Mouse (Mus musculus): ENCODE data around the gene Fblim1. TPM values are rescaled to one million over a fixed set of nuclear protein-coding genes. Genes with fewer than 3 reads are reported as not detected.
A peak's percentile ranks its signal among the peaks of the same experiment; 100 is the strongest.

Gene Fblim1
- polyA plus RNA-seq, 1 experiment from 2014 or later, result 76.4 TPM

- H3K36me3 ChIP-seq (ENCODE audit: insufficient read depth, low read length), result peaks cover 2% of the 10 kb centered on the region; the same call in 1 of the 2 replicates
- no peak overlapping the region for H3K9ac ChIP-seq (replicated peaks; ENCODE audit: low read length)
- H3K9me3 ChIP-seq (ENCODE audit: low read length), result no peaks in the 10 kb centered on the region
- 82% methylated on average over 8 of the region's 8 CpGs for WGBS
- H3K27me3 ChIP-seq (ENCODE audit: insufficient read depth, low read length), result no peaks in the 10 kb centered on the region
- peaks cover 22% of the 10 kb centered on the region for H3K4me1 ChIP-seq (ENCODE audit: insufficient read depth, low read length)
- ATAC-seq (ENCODE audit: low FRiP score, low TSS enrichment), result no peak
- H3K4me2 ChIP-seq (replicated peaks; ENCODE audit: low read depth, low read length), result no peak overlapping the region
- no peak overlapping the region for H3K27ac ChIP-seq (ENCODE audit: low read length)
- no peak overlapping the region for H3K4me3 ChIP-seq (ENCODE audit: low read length)
Measured at GRCm38 (mm10) chr4:141621297-141621696, 15.4 kb upstream of the Fblim1 start.

- no peak for ATAC-seq (ENCODE audit: low FRiP score, low TSS enrichment)
- no peak overlapping the region for H3K4me3 ChIP-seq (ENCODE audit: low read length)
- H3K36me3 ChIP-seq (ENCODE audit: insufficient read depth, low read length), result no peaks in the 10 kb centered on the region
- H3K4me2 ChIP-seq (replicated peaks; ENCODE audit: low read depth, low read length), result no peak overlapping the region
- H3K27me3 ChIP-seq (ENCODE audit: insufficient read depth, low read length), result no peaks in the 10 kb centered on the region
- H3K9me3 ChIP-seq (ENCODE audit: low read length), result no peaks in the 10 kb centered on the region
- 86% methylated on average over 9 of the region's 9 CpGs for WGBS
- H3K4me1 ChIP-seq (ENCODE audit: insufficient read depth, low read length), result peaks cover 22% of the 10 kb centered on the region
- H3K9ac ChIP-seq (replicated peaks; ENCODE audit: low read length), result no peak overlapping the region
- no peak overlapping the region for H3K27ac ChIP-seq (ENCODE audit: low read length)
Measured at GRCm38 (mm10) chr4:141619299-141619883, 13.5 kb upstream of the Fblim1 start.

GRCm38 (mm10) chr4:141618565-141619243 is 12.8 kb upstream of the Fblim1 start, which contains the start of gene Tmem82:
Tmem82 (minus strand) TSS chr4:141618633.
- Histone ChIP-seq H3K9ac (replicated peaks; ENCODE audit: low read length) (peak within 1 kb of the TSS; percentile 66), H3K4me3 (ENCODE audit: low read length) (peak within 1 kb of the TSS; percentile 43), H3K4me1 (ENCODE audit: insufficient read depth, low read length) (peaks cover 19% of the 10 kb centered on the region), H3K9me3 (ENCODE audit: low read length) (no peaks in the 10 kb centered on the region), H3K27me3 (ENCODE audit: insufficient read depth, low read length) (no peaks in the 10 kb centered on the region), H3K36me3 (ENCODE audit: insufficient read depth, low read length) (no peaks in the 10 kb centered on the region), H3K27ac (ENCODE audit: low read length) (no peak within 1 kb of the TSS), H3K4me2 (replicated peaks; ENCODE audit: low read depth, low read length) (peak within 1 kb of the TSS; percentile 61)
- 20% methylated on average over 19 of the region's 20 CpGs for WGBS
- 0 out of 2 replicates have a peak, but pooled peaks have one; percentile 6 for ATAC-seq (ENCODE audit: low FRiP score, low TSS enrichment)

GRCm38 (mm10) chr4:141617863-141618564 is 12.1 kb upstream of the Fblim1 start:
- no peaks in the 10 kb centered on the region for H3K9me3 ChIP-seq (ENCODE audit: low read length)
- H3K4me3 ChIP-seq (ENCODE audit: low read length), result peak overlapping the region; percentile 43
- H3K27ac ChIP-seq (ENCODE audit: low read length), result no peak overlapping the region
- H3K4me1 ChIP-seq (ENCODE audit: insufficient read depth, low read length), result peaks cover 17% of the 10 kb centered on the region
- peak; percentile 47 for ATAC-seq (ENCODE audit: low FRiP score, low TSS enrichment)
- no peaks in the 10 kb centered on the region for H3K27me3 ChIP-seq (ENCODE audit: insufficient read depth, low read length)
- peak overlapping the region; percentile 61 for H3K4me2 ChIP-seq (replicated peaks; ENCODE audit: low read depth, low read length)
- no peaks in the 10 kb centered on the region for H3K36me3 ChIP-seq (ENCODE audit: insufficient read depth, low read length)
- H3K9ac ChIP-seq (replicated peaks; ENCODE audit: low read length), result peak overlapping the region; percentile 66
- WGBS, result 12% methylated on average over 22 of the region's 22 CpGs

- WGBS, result 5% methylated on average over 20 of the region's 20 CpGs
- Histone ChIP-seq H3K4me3 (ENCODE audit: low read length) (peak overlapping the region; percentile 43), H3K27me3 (ENCODE audit: insufficient read depth, low read length) (no peaks in the 10 kb centered on the region), H3K36me3 (ENCODE audit: insufficient read depth, low read length) (no peaks in the 10 kb centered on the region), H3K9me3 (ENCODE audit: low read length) (no peaks in the 10 kb centered on the region), H3K9ac (replicated peaks; ENCODE audit: low read length) (peak overlapping the region; percentile 66), H3K27ac (ENCODE audit: low read length) (no peak overlapping the region), H3K4me2 (replicated peaks; ENCODE audit: low read depth, low read length) (peak overlapping the region; percentile 61), H3K4me1 (ENCODE audit: insufficient read depth, low read length) (peaks cover 17% of the 10 kb centered on the region)
- peak; percentile 60; the same call in 1 of the 2 replicates for ATAC-seq (ENCODE audit: low FRiP score, low TSS enrichment)
Measured at GRCm38 (mm10) chr4:141617299-141617698, 11.4 kb upstream of the Fblim1 start.

GRCm38 (mm10) chr4:141616811-141617210 is 10.9 kb upstream of the Fblim1 start:
- Histone ChIP-seq H3K27ac (ENCODE audit: low read length) (no peak overlapping the region), H3K4me3 (ENCODE audit: low read length) (no peak overlapping the region), H3K4me1 (ENCODE audit: insufficient read depth, low read length) (peaks cover 17% of the 10 kb centered on the region), H3K27me3 (ENCODE audit: insufficient read depth, low read length) (no peaks in the 10 kb centered on the region), H3K4me2 (replicated peaks; ENCODE audit: low read depth, low read length) (no peak overlapping the region), H3K9ac (replicated peaks; ENCODE audit: low read length) (no peak overlapping the region), H3K9me3 (ENCODE audit: low read length) (no peaks in the 10 kb centered on the region), H3K36me3 (ENCODE audit: insufficient read depth, low read length) (no peaks in the 10 kb centered on the region)
- WGBS, result 69% methylated on average over 6 of the region's 6 CpGs
- no peak for ATAC-seq (ENCODE audit: low FRiP score, low TSS enrichment)

- no peaks in the 10 kb centered on the region for H3K36me3 ChIP-seq (ENCODE audit: insufficient read depth, low read length)
- peaks cover 17% of the 10 kb centered on the region for H3K4me1 ChIP-seq (ENCODE audit: insufficient read depth, low read length)
- 85% methylated on average over 14 of the region's 14 CpGs for WGBS
- H3K27me3 ChIP-seq (ENCODE audit: insufficient read depth, low read length), result no peaks in the 10 kb centered on the region
- no peak overlapping the region for H3K4me3 ChIP-seq (ENCODE audit: low read length)
- H3K9ac ChIP-seq (replicated peaks; ENCODE audit: low read length), result no peak overlapping the region
- no peak for ATAC-seq (ENCODE audit: low FRiP score, low TSS enrichment)
- no peak overlapping the region for H3K4me2 ChIP-seq (replicated peaks; ENCODE audit: low read depth, low read length)
- H3K9me3 ChIP-seq (ENCODE audit: low read length), result no peaks in the 10 kb centered on the region
- no peak overlapping the region for H3K27ac ChIP-seq (ENCODE audit: low read length)
Measured at GRCm38 (mm10) chr4:141614946-141615345, 9.1 kb upstream of the Fblim1 start.

GRCm38 (mm10) chr4:141609538-141609937 is 3.6 kb upstream of the Fblim1 start:
- H3K4me2 ChIP-seq (replicated peaks; ENCODE audit: low read depth, low read length), result no peak overlapping the region
- WGBS, result 70% methylated on average over 6 of the region's 6 CpGs
- ATAC-seq (ENCODE audit: low FRiP score, low TSS enrichment), result no peak

GRCm38 (mm10) chr4:141605421-141605820 is 475 bp downstream of the Fblim1 start:
- Histone ChIP-seq H3K9me3 (ENCODE audit: low read length) (peaks cover 4% of the 10 kb centered on the region), H3K27me3 (ENCODE audit: insufficient read depth, low read length) (no peaks in the 10 kb centered on the region), H3K4me2 (replicated peaks; ENCODE audit: low read depth, low read length) (no peak overlapping the region), H3K36me3 (ENCODE audit: insufficient read depth, low read length) (no peaks in the 10 kb centered on the region), H3K4me1 (ENCODE audit: insufficient read depth, low read length) (peaks cover 15% of the 10 kb centered on the region), H3K4me3 (ENCODE audit: low read length) (no peak overlapping the region), H3K9ac (replicated peaks; ENCODE audit: low read length) (no peak overlapping the region), H3K27ac (ENCODE audit: low read length) (peak overlapping the region; percentile 74; the same call in 1 of the 2 replicates)
- no peak for ATAC-seq (ENCODE audit: low FRiP score, low TSS enrichment)
- 90% methylated on average over 5 of the region's 5 CpGs for WGBS

More at GRCm38 (mm10) chr4:141609538-141609937, 3.6 kb upstream of the Fblim1 start:
- no peaks in the 10 kb centered on the region for H3K27me3 ChIP-seq (ENCODE audit: insufficient read depth, low read length)
- peaks cover 3% of the 10 kb centered on the region for H3K4me1 ChIP-seq (ENCODE audit: insufficient read depth, low read length)
- no peak overlapping the region for H3K4me3 ChIP-seq (ENCODE audit: low read length)
- no peaks in the 10 kb centered on the region for H3K36me3 ChIP-seq (ENCODE audit: insufficient read depth, low read length)
- H3K9ac ChIP-seq (replicated peaks; ENCODE audit: low read length), result 0 out of 2 replicates have a peak overlapping the region, but pooled peaks have one; percentile 17
- H3K27ac ChIP-seq (ENCODE audit: low read length), result no peak overlapping the region
- peaks cover 4% of the 10 kb centered on the region for H3K9me3 ChIP-seq (ENCODE audit: low read length)
